Mouse (Mus musculus): ENCODE results near the gene Rora.
"Not testable (repeated sequence)": the region's sequence is repeated elsewhere in the genome, so short reads cannot be mapped to it uniquely, and the experiment has no call there.

Rora gene

DNA sequence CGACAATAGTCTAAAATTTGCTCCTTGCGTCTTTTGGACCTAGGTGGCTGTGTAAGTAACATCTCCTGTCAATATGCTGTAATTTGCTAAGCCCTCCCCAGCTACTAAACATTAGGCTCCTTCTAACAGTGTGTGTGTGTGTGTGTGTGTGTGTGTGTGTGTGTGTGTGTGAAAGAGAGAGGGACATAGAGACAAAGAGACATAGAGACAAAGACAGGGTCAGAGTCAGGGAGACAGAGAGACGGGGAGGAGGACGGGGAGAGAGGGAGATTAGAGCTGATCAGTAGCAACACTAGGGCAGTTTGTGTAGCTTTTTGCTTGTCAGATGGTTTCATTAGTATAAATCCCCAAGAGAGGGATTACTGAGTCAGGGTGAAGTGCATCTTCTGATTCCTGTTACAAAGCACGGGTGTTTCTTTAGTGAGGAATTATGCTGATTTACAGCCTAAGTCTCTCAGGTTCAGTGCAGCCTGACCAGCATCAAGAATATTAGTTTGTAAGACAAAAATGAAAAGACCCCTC, 437.2 kb downstream of the Rora start:
- DNase-seq (ENCODE audit: low spot score): no peak

DNA sequence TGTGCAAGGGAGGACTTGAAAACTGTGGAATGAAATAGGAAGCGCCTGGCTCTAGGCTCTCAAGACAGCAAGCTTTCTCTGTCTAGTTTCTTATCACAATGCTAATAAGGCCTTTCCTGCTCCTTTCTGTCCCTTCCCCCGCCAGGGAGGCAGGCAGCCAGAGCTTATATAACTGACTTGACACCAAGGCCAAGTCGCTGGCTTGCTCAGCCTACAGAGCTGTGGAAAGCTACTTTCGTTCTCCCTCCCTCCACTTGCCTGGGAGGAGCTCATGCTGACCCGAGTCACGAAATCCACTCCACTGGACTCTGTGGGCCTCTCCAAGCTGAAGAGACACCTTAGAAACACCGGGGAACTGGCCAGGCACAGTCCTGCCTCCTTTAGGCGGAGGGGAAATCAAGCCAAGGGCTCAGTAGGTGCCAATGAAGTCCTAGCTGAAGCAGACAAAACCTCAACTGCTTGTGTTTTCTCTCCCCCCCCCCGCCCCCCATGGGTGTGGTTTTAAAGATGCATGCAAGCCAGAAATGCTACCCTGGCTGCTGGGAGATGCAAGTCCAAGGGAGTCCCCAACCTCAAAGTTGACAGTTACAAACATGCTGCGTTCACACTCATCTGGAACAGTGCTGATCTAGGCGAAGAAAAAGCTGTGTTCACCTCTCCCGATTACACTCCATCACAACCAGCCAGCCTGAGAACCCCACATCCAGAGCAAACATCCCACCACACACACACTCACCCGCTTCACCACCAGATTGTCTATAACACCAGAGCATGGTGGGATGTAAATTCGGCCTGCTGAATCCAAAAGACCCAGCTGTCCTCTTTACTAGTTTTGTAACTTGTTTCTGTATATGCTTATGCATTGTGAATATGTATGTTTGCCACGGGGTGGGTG, 438.8 kb downstream of the Rora start:
- no peak for DNase-seq (ENCODE audit: low spot score)

GRCm38 (mm10) chr9:69100153-69100756, 446.7 kb downstream of the Rora start:
- DNase-seq (ENCODE audit: low spot score): not testable (repeated sequence)

- DNase-seq (ENCODE audit: low spot score): no peak
Observed at GRCm38 (mm10) chr9:69104321-69104720, 450.7 kb downstream of the Rora start.

GRCm38 (mm10) chr9:69109618-69110300, 456.2 kb downstream of the Rora start:
- no peak for DNase-seq (ENCODE audit: low spot score)

DNA sequence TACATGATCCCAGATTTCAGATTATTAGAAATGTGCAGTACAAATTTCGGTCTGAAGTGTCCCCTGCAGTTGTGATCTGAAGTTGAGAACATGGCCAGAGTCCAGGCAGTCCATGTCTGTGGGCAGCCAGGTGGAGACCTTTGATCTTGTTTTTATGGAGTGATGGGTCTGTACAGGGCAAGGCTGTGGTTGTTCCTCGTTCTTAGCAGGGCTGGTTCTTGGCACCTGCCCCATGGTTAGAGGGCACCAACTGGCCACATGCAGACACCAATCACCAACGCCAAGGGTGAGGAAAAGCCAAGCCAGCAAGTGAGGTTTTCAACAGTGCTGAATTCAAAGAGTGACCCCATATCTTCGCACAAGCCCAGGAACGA, 456.7 kb downstream of the Rora start:
- no peak for DNase-seq (ENCODE audit: low spot score)

GRCm38 (mm10) chr9:69110706-69111105, 457.1 kb downstream of the Rora start:
- no peak for DNase-seq (ENCODE audit: low spot score)

GRCm38 (mm10) chr9:69111539-69111938, 458.0 kb downstream of the Rora start:
- no peak for DNase-seq (ENCODE audit: low spot score)

DNA sequence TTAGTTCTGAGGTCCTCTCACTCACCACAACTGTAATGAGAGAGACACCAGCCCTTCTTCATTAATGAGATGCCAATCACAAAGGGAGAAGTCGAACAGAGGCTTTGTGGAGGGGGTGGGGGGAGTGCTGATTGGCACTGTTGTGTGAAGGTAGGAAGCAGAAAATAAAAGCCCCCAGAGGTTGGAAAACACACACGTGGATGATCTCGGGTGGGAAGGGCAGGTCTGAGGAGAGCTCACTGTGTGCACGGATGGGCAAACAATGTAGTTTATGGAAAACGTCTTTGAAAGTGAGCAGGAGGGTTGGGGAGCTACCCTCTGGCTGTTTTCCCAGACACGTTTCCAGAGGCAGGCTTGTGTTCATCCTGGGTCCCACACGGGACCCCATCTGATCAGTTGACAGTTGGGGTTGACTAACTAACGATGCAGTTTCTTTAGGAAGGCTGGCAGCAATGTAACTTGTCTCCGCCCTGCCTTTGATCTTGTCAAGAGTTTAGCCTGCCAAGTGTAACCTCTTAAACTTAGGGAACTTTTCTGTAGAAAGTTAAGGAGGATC, 460.9 kb downstream of the Rora start:
- no peak for DNase-seq (ENCODE audit: low spot score)

DNA sequence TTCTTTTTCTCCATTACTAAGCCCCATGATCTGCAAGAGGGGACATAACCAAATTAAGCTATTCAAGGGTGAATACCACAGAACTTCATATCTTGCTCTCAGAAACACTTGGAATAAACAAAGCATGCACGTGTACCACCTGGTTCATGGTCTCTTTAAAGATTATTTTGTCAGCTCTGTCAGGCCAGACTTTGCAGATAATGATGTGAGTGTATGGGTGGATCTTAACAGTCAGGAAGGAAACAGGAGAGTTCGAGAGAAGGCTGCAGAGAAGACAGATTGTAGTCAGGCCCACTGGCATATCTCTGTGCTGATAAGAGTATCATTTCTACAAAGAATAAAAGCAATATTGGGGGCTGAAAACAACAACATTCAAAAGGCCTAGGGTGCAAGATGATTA, 463.2 kb downstream of the Rora start:
- DNase-seq (ENCODE audit: low spot score): no peak

- no peak for DNase-seq (ENCODE audit: low spot score)
Observed at GRCm38 (mm10) chr9:69121117-69121740, 467.6 kb downstream of the Rora start.

DNA sequence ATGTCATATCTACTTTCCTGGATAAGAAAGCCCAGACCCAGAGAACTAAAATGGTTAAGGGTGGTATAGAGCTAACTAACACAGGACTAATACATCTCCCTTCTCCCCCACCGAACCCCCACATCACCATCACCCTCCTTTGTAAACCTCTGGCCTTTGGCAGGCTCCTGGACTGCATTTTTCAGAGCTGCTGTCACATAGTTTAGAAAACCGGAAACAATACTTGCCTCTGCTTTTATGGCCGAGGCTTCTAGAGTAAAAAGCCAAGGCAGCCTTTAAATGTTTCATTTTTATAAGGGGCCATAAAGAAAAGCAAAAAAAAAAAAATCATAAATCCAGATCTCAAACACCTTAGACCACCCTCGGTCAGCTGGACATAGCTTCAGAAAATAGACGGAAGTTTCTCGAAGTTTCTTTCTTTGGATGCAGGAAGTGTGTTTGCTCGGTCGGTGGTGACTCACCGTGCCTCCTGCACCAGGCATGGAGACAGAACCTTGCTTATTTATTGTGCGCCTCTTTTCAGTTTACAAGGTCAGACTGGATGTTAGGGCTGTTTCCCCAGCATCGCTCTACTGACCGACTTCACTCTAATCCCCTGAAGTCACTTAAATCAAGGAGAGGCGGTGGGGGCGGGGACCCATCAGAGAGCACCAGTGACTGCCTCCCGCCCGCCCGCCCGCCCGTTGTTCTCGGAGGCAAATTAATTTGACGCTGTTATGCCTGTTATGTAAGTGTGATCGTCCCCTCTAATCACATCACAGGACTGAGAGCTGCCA, 471.6 kb downstream of the Rora start:
- no peak for DNase-seq (ENCODE audit: low spot score)

DNA sequence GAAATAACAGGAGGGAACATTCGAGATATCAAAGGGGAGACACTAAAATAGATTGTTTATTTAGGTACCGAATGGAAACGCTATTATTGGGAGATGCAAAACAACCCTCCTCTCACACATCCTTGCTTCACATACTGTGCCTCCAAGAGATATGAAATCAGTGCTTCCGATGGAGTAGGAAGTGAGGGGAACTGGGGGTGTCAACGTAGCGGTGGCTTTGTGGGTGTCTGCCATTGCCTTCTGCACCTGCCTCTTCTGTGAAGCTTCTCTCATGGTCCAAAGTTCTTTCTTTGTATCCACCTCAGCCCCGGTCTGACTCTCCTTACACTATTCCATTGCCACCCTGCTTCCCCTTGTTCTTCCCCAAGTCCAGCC, 472.2 kb downstream of the Rora start:
- no peak for DNase-seq (ENCODE audit: low spot score)

- DNase-seq (ENCODE audit: low spot score): no peak
Observed at GRCm38 (mm10) chr9:69126595-69126994, 473.0 kb downstream of the Rora start.

- DNase-seq (ENCODE audit: low spot score): no peak
Observed at GRCm38 (mm10) chr9:69128335-69128734, 474.7 kb downstream of the Rora start.

- DNase-seq (ENCODE audit: low spot score): no peak
Observed at GRCm38 (mm10) chr9:69132995-69133394, 479.4 kb downstream of the Rora start.

- DNase-seq (ENCODE audit: low spot score): no peak
Observed at GRCm38 (mm10) chr9:69133696-69134095, 480.1 kb downstream of the Rora start.

DNA sequence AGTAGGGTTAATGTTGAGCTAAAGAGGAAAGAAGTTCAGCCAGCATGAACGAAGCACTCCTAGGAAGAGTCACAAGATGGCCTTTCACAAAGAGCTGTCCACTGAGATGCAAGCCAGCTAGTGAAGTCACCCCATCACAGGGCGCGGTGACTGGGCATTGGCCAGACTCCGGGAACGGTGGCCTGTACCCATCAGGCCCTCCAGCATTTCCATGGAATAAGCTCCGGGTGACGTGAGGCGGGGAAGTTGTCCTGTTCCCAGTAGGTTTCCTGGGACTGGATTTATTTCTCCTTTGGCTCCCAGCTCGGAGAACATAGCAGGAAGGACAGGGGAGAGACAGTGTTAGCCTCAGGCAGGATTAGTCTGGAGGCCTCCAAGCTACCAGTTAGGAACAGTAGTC, 481.0 kb downstream of the Rora start:
- no peak for DNase-seq (ENCODE audit: low spot score)

- no peak for DNase-seq (ENCODE audit: low spot score)
Observed at GRCm38 (mm10) chr9:69136821-69137220, 483.2 kb downstream of the Rora start.

GRCm38 (mm10) chr9:69137398-69137797, 483.8 kb downstream of the Rora start:
- DNase-seq (ENCODE audit: low spot score): no peak

DNA sequence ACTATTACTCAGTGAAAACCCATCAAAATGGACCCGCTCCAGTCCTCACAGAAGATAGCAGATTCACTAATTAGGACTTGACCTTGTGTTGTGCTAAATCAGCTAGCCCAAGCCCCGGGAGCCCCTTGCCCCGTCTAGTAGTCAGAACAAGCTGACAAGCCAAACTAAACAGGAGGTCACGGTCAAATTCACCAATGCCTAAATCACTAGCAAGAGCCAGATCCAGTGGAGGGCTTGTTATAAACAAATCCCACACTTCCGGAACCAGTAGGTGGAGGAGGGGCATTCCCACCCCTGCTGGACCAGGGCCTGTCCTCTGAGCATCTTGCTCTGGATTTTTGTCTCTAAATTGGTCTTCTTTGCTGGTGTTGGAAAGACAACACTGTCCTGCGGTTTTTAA, 486.6 kb downstream of the Rora start:
- no peak for DNase-seq (ENCODE audit: low spot score)

All from MN1 (cell line).